In the genomic region with DNA sequence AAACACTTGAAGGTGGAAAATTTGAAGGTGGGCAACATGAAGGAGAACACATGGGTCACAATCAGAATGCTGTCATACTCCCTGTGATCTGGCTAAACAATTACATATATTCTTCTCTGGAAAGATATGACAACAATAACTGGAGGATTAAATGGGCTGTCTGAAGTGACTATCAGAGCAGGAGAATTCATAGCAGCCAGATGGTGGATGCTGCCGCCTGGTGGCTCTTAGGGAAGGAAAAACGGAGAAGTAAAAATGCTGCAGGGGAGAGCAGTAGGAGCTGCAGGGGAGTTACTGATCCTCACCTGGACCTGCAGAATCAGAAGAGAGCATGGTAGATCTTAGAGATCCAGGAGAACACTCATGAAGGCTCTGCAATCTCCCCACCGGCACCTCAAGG, we compare ENCODE assay signal across 8 mouse cellular contexts.
DNase-seq lines count a peak whose midpoint lies in the region; ATAC-seq and TF ChIP-seq lines count a peak whose summit lies in the region.

No protein-coding gene starts in this region.

- no peak overlapping the region for H3K27ac ChIP-seq in kidney, postnatal 0 days

- peak; percentile 77 for TF ChIP-seq CTCF in kidney, postnatal 0 days (IDR thresholded peaks at IDR 0.05; ENCODE audit: low read depth)

- no peak overlapping the region for H3K9ac ChIP-seq in kidney, postnatal 0 days (ENCODE audit: low read depth, low read length)

- 16% methylated on average over 3 of the region's 3 CpGs for WGBS in kidney, postnatal 0 days

- no peak for ATAC-seq in kidney, postnatal 0 days (replicated peaks; ENCODE audit: low FRiP score, low read depth)
- ATAC-seq in megakaryocyte, adult 5-6 weeks (ENCODE audit: poor library complexity, severe bottlenecking) = no peak

- H3K4me1 ChIP-seq in kidney, postnatal 0 days (replicated peaks; ENCODE audit: insufficient read depth, low read length) = no peaks in the 10 kb centered on the region

- peak; percentile 11 to 59 for DNase-seq in layer of hippocampus, adult 18-20 months (ENCODE audit: low spot score in 2 of 2)
- DNase-seq in layer of hippocampus, adult 9-11 months = no peak
- peak; percentile 58 for DNase-seq in embryo, embryonic 11 days
- DNase-seq in kidney, postnatal 0 days (ENCODE audit: low spot score) = peak; percentile 45
- DNase-seq in mesoderm, embryonic 11.5 days (ENCODE audit: low read depth, low spot score) = peak; percentile 25
- no peak for DNase-seq in cerebellum, adult 9-11 months
- DNase-seq in T-cell, adult 2 months (ENCODE audit: low spot score) = no peak

- H3K9me3 ChIP-seq in kidney, postnatal 0 days (replicated peaks; ENCODE audit: low read length) = no peaks in the 10 kb centered on the region

- H3K4me3 ChIP-seq in kidney, postnatal 0 days (replicated peaks; ENCODE audit: low read depth, low read length) = no peak overlapping the region

- H3K36me3 ChIP-seq in kidney, postnatal 0 days (ENCODE audit: insufficient read depth, low read length) = no peaks in the 10 kb centered on the region

- H3K27me3 ChIP-seq in kidney, postnatal 0 days (ENCODE audit: insufficient read depth, low read length) = no peaks in the 10 kb centered on the region

- no peak overlapping the region for H3K4me2 ChIP-seq in kidney, postnatal 0 days (ENCODE audit: low read length)

Comparison
In these comparisons a context has a peak if more than half of its experiments do, and no peak if none do; other contexts are left out.
1. DNase-seq: peak in layer of hippocampus, adult 18-20 months (2 of 2), embryo, embryonic 11 days (single experiment), kidney, postnatal 0 days (single experiment) and mesoderm, embryonic 11.5 days (single experiment); none in layer of hippocampus, adult 9-11 months (single experiment), cerebellum, adult 9-11 months (single experiment) and T-cell, adult 2 months (single experiment).